Mouse (Mus musculus) thymus, adult 2 months (tissue): ENCODE data around the gene Slc5a8. TPM values are rescaled to one million over a fixed set of nuclear protein-coding genes. Genes with fewer than 3 reads are reported as not detected.

Experiments
- DNase-seq: peaks from one replicate; pipeline ENCODE4 v3.0.0; 2021
- H3K27ac ChIP-seq: fragments of 200-500 bp; 2 replicates; pipeline ENCODE4 v1.5.1; 2012; ENCODE audit warnings: low read length, control low read depth; ENCODE audit not compliant: control insufficient read depth, insufficient read depth
- H3K27me3 ChIP-seq: fragments of 200-500 bp; 2 replicates; pipeline ENCODE4 v1.6.1; 2012; ENCODE audit warnings: mild to moderate bottlenecking, low read length, moderate library complexity, mixed read lengths; ENCODE audit not compliant: control insufficient read depth, insufficient read depth
- H3K36me3 ChIP-seq: fragments of 200-500 bp; 2 replicates; pipeline ENCODE4 v1.6.1; 2012; ENCODE audit warnings: mild to moderate bottlenecking, low read length, moderate library complexity; ENCODE audit not compliant: control insufficient read depth, insufficient read depth
- H3K4me1 ChIP-seq: fragments of 200-500 bp; replicated peaks from 2 replicates; pipeline ENCODE4 v1.6.1; 2012; ENCODE audit warnings: low read length; ENCODE audit not compliant: control insufficient read depth, insufficient read depth
- H3K4me3 ChIP-seq: fragments of 200-500 bp; 2 replicates; pipeline ENCODE4 v1.5.1; 2012; ENCODE audit warnings: mild to moderate bottlenecking, low read length, control low read depth, moderate library complexity; ENCODE audit not compliant: control insufficient read depth, insufficient read depth
- CTCF ChIP-seq: fragments of 200-500 bp; IDR thresholded peaks from 2 replicates; pipeline ENCODE4 v1.5.1; 2012; ENCODE audit warnings: mild to moderate bottlenecking, control low read depth, low read length, moderate library complexity, borderline replicate concordance; ENCODE audit not compliant: control insufficient read depth, poor library complexity, insufficient read depth; ENCODE audit errors: extremely low read depth
- POLR2A ChIP-seq: fragments of 200-500 bp; IDR thresholded peaks from 2 replicates; pipeline ENCODE4 v1.6.1; 2012; ENCODE audit warnings: mild to moderate bottlenecking, low read length, control low read depth, moderate library complexity; ENCODE audit not compliant: control insufficient read depth, poor library complexity, insufficient read depth; ENCODE audit errors: extremely low read depth
- WGBS: fragments of 180-500 bp; shearing (Covaris S2); methylation state at CpG from one replicate; pipeline ENCODE4 v1.1.7; 2018; 5-methylcytosine and 5-hydroxymethylcytosine counted together
- polyA plus RNA-seq: library from polyadenylated mRNA; depleted of rRNA; stranded (reverse); fragments of >200 nt; gene quantifications from 2 replicates; pipeline ENCODE4 v1.2.3, GENCODE M21; 2012

The Slc5a8 gene
- polyA plus RNA-seq, 1 experiment = 0.53 TPM

DNA sequence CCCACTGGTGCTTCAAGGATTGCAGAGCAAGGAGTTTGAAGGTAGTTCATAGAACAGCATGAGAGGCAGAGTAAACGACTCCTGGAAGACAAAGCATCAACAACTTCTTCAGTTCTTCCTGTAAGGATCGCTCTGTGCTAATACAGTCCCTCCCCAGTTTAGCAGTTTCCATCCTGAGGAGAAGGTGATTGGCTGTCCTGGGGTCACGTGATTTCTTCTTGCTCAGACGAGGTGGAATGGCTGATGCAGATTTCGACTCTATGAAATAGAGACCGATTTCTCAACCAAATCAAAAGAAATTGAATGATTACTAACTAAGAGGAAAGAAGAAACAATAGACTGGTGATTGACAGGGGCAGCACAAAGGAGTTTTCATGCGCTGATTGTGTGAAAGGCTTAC is 5.6 kb downstream of the Slc5a8 start:
- DNase-seq = no peak
- Histone ChIP-seq H3K27me3 (no peaks in the 10 kb centered on the region), H3K4me1 (no peaks in the 10 kb centered on the region), H3K27ac (no peak overlapping the region), H3K4me3 (no peak overlapping the region), H3K36me3 (no peaks in the 10 kb centered on the region)
- TF ChIP-seq CTCF (no peak), POLR2A (no peak)
- WGBS = 89% methylated on average over 7 of the region's 7 CpGs

DNA sequence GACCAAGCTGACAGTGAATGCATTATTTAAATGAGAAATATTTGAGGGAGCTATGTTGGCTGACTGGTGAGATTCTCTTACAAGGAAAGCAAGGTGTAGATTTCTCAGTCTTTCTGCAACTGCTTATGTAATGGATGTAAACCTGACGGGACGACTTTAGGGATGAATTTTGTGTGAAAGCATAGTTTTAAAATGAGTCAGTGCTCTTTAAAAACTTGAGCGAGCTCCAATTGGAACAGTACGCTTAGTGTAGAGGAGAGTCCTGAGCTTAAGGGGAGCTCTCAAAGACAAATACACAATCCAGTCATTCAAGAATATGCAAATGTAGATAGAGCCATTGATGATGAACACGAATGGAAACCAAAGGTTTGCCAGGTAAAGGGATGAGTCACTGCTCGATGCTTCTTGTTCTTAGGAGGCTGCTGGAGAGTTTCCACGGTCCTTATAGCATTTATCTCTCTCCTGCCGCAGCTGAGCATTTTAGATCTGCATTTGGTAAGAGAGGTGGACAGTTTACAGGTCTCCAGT is 6.8 kb downstream of the Slc5a8 start:
- Histone ChIP-seq H3K36me3 (no peaks in the 10 kb centered on the region), H3K27ac (no peak overlapping the region), H3K4me1 (no peaks in the 10 kb centered on the region), H3K27me3 (no peaks in the 10 kb centered on the region), H3K4me3 (no peak overlapping the region)
- WGBS = 88% methylated on average over 8 of the region's 8 CpGs
- no peak for TF ChIP-seq CTCF
- no peak for TF ChIP-seq POLR2A
- no peak for DNase-seq

DNA sequence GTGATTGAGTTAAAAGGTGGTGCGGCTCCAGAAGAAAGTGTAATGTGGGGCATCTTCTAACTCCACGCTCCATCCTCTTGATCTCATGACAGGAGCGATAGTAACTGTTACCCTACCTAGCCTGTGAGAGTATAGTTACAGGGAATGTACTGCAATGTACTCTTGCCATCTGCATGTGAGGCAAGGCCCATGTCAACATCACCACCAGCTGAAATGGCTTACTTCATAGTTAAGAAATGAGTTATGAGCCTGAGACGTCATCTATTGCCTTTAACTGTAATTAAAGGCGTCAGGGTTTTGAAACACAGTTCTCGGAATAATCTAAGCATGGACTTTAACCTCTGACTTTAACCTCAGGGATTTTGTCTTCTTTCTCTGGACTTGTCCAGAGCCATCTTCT is 11.2 kb downstream of the Slc5a8 start:
- TF ChIP-seq POLR2A (no peak), CTCF (no peak)
- Histone ChIP-seq H3K4me1 (no peaks in the 10 kb centered on the region), H3K27me3 (no peaks in the 10 kb centered on the region), H3K36me3 (no peaks in the 10 kb centered on the region), H3K27ac (no peak overlapping the region), H3K4me3 (no peak overlapping the region)
- 94% methylated on average over 6 of the region's 6 CpGs for WGBS
- DNase-seq = no peak

DNA sequence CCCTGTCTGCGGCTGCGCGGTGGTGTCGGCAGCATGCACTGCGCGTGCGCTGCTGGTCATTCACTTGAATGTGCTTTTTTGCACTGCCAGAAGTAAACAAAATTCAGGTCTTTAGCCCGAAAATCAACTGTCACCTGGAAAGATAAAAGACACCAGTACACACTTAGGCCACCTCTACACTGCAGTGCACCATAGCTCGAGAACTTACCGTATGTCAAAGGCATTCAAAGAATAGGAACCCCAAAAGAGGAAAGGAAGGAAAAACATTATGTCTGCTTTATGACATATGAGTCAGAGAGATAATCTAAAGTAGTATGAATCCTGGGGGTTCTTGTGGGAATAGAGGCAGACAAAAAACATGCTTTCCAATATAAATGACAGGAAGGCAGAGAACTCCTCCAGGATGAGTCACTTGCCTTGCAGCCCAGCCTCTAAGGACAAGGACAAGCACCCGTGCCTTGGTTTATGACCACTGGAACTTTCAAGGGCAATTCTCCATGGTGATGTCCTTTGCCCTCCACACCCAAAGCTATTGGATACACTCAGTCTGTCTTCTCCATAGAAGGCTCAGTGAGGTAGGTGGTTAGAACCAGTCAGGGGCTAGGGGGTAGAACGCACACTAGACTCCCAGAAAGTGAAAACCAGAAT is 64.0 kb downstream of the Slc5a8 start:
- H3K4me1 ChIP-seq = no peaks in the 10 kb centered on the region
- no peaks in the 10 kb centered on the region for H3K36me3 ChIP-seq
- 89% methylated on average over 12 of the region's 12 CpGs for WGBS
- no peak overlapping the region for H3K27ac ChIP-seq
- no peak for DNase-seq
- TF ChIP-seq POLR2A = no peak
- TF ChIP-seq CTCF = no peak
- H3K27me3 ChIP-seq = no peaks in the 10 kb centered on the region
- H3K4me3 ChIP-seq = no peak overlapping the region

DNA sequence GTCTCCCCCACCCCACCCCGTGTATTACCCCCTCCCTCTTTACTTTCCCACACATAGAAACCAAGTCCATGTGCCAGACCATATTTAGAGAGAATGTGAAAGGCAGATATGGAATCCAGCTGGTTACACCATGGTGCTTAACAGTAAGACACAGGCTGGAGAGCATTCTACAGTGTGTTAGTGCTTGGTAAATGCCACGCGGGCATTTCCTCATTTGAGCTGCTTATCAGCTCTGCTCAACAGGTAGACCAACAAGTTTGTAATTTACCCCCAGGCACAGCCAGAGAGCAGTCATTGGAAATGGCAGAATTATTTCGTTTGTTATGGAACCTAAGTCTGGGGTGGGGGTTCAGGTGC is 64.5 kb downstream of the Slc5a8 start:
- TF ChIP-seq CTCF (no peak), POLR2A (no peak)
- H3K36me3 ChIP-seq = no peaks in the 10 kb centered on the region
- no peaks in the 10 kb centered on the region for H3K27me3 ChIP-seq
- no peak overlapping the region for H3K4me3 ChIP-seq
- no peak for DNase-seq
- WGBS = 76% methylated on average over 4 of the region's 4 CpGs
- H3K4me1 ChIP-seq = no peaks in the 10 kb centered on the region
- H3K27ac ChIP-seq = no peak overlapping the region

DNA sequence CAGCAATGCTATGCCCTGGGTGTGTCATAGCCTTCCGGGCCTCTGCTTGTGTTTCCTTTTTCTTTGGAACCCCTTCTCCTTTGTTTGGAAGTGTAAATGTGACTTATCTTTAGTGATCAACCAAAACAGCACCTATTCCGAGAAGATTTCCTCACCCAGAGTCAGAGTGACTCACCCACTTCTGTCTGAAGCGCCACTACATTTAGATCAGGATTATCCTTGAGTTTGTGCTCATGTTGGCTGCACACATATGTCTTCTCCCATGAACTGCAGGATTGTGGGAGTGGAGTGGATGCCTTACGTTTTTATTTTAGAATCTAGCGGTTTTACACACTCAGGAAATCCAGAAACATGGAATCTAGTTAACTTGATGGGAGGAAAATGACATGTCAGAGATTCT is 75.0 kb downstream of the Slc5a8 start:
- no peak overlapping the region for H3K4me3 ChIP-seq
- H3K36me3 ChIP-seq = no peaks in the 10 kb centered on the region
- no peak for DNase-seq
- WGBS = 76% methylated on average over 5 of the region's 5 CpGs
- TF ChIP-seq POLR2A (no peak), CTCF (no peak)
- no peak overlapping the region for H3K27ac ChIP-seq
- H3K4me1 ChIP-seq = no peaks in the 10 kb centered on the region
- H3K27me3 ChIP-seq = no peaks in the 10 kb centered on the region

DNA sequence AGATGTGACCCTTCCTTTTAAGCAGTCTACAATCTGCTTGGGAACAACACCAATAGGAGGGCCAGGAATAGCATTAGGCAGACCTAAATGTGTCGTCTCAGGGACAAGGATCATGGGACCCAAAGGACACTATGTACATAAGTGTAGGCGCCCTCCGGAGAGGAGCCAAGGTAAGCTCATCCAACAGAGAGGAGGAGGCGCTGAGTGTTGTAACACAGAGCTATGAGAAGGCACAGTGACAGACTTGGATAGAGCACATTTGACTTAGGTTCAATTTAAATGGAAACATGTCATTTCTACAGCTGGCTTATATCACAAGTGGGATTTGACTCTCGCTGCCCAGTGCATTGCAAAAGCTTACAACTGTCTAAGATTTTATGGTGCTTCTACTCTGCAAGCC is 82.8 kb downstream of the Slc5a8 start:
- Histone ChIP-seq H3K36me3 (no peaks in the 10 kb centered on the region), H3K4me3 (no peak overlapping the region), H3K27me3 (no peaks in the 10 kb centered on the region), H3K4me1 (no peaks in the 10 kb centered on the region), H3K27ac (no peak overlapping the region)
- no peak for TF ChIP-seq CTCF
- TF ChIP-seq POLR2A = no peak
- 94% methylated on average over 5 of the region's 5 CpGs for WGBS
- no peak for DNase-seq
